Mouse (Mus musculus): Measurements from ENCODE around the gene Pde7b.

Gene Pde7b

DNA sequence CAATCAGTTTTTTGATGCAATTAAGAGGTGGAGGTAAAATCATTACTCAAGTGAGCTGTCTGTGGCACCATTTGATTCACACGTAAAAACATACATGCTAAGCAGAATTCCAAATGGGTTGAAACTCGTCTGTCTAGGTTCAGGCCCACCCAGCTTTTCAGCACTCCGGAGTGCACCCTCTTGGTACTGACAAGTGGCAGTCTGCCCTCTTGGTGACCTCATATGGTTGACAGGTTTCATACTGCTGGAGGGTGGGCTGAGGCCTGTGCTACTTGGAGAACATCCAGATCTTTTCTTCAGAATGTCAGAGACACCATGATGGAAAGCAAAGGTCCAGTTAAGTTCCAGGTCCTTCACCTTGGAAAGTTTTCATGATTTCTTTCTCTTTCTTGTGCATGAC is 265.7 kb downstream of the Pde7b start:
- DNase-seq (ENCODE audit: extremely low read depth, insufficient read length, low spot score), result no peak

GRCm38 (mm10) chr10:20454387-20455065 is 270.4 kb downstream of the Pde7b start:
- DNase-seq (ENCODE audit: extremely low read depth, insufficient read length, low spot score), result no peak

GRCm38 (mm10) chr10:20437428-20437827 is 287.4 kb downstream of the Pde7b start:
- DNase-seq (ENCODE audit: extremely low read depth, insufficient read length, low spot score), result no peak

GRCm38 (mm10) chr10:20437021-20437420 is 287.9 kb downstream of the Pde7b start:
- DNase-seq (ENCODE audit: extremely low read depth, insufficient read length, low spot score), result no peak

GRCm38 (mm10) chr10:20435913-20436312 is 289.0 kb downstream of the Pde7b start:
- DNase-seq (ENCODE audit: extremely low read depth, insufficient read length, low spot score), result no peak

- no peak for DNase-seq (ENCODE audit: extremely low read depth, insufficient read length, low spot score)
Observed at GRCm38 (mm10) chr10:20431336-20431735, 293.5 kb downstream of the Pde7b start.

GRCm38 (mm10) chr10:20421299-20421883 is 303.5 kb downstream of the Pde7b start:
- no peak for DNase-seq (ENCODE audit: extremely low read depth, insufficient read length, low spot score)

DNA sequence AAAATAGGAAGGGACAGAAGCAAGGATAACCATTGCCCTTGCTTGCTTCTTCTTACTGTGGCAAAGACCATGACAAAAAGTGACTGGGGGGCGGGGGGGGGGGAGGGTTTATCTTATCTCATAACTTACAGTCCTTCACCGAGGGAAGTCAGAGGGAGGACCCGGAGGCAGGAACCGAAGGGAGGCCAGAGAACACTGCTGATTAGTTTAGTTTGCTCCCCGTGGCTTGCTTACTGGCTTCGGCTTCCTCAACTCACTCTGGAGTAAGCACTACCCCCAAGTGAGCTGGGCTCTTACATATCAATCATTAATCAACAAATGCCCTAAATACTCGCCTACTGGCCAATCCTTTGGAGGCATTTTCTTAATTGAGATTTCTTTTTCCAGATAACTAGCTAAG is 304.6 kb downstream of the Pde7b start:
- DNase-seq (ENCODE audit: extremely low read depth, insufficient read length, low spot score), result no peak

DNA sequence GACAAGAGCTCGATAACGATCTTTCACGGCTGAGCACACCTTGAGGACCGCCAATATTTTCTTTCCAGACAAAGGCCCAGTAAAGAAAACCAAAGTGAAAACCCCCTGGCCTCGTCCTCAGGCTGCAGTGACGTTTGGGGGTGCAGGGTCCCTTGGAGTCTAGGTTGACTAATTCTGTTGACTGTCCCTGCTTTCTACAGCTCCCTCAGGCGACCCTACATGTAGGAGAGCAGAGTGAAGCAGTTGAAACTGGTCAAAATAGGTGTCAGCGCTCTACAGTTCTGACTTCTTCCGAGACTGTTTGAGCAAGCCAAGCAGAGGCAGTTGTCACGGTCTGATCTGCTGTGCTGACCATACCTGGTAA is 306.0 kb downstream of the Pde7b start:
- no peak for DNase-seq (ENCODE audit: extremely low read depth, insufficient read length, low spot score)

- no peak for DNase-seq (ENCODE audit: extremely low read depth, insufficient read length, low spot score)
Observed at GRCm38 (mm10) chr10:20418202-20418855, 306.5 kb downstream of the Pde7b start.

DNA sequence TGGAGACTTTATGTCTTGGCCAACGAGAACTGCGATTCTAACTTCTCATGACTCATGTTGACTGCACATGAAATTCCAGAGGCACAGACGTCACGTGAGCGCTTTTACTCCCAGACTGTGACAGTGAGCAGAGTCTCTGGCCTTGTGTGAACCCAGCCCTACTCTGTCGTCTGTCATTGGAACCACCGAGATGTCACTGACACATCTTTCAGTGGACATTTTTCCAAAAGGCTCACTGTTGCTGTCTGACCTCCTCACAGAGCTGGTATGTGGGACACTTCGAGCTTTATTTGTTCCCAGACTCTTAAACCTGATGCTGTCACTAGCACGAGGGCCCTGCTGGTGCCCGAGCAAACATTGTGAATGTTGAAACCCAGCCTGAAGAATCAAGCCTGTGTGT is 315.7 kb downstream of the Pde7b start:
- DNase-seq (ENCODE audit: extremely low read depth, insufficient read length, low spot score), result no peak

DNA sequence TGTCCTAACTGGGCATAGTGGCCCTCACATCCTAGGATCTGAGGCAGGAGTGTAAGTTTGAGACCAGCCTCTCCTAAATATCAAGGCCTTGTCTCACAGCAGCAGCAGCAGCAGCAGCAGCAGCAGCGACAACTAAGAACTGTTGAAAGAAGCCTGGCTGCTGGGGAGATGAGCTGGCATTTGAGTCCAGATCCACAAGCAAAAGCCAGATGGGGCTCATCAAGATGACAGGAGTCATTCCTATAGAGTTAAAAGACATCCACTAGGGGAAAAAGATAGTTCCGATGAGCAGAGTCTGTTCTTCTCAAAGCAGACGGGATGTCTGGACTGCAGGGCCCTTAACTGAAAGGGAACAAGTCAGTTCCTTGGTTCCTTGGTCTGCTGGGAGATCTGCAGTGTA is 316.5 kb downstream of the Pde7b start:
- DNase-seq (ENCODE audit: extremely low read depth, insufficient read length, low spot score), result no peak

DNA sequence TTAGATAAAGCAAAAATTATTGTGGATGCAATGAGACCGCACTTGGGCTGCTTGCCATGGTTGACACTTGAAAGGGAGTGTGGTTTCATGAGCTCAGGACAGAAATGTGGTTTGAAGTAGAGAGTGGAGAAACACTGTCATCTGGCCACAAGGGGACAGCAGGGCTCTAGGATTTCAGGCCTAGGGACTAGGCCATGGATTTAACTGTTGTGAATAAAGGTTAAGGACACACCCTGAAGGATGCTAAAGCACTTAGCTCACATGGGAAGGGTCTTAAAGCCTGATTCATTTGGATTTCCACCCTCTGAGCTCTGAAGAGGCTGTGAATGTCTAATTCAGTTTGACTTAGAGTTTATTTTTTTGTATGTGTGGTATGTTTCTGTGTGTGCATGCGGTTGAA is 319.4 kb downstream of the Pde7b start:
- no peak for DNase-seq (ENCODE audit: extremely low read depth, insufficient read length, low spot score)

DNA sequence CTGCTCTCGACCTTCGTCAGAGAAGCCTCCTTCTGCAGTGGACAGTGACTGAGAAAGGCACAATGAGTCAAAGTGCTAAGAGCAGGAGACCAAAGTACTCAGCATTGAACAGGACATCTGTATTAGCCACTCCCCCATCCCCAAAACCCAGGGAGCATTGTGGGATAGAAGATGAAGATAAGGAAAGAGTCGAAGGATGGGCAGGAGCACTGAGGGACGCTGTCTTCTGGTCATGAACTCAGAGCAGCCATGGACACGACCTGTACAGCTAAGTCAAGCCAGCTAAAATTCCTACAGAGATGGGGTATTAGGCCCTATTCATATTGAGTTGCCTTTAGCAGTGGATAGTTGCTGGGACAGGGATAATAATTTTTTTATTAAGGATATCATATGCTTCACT is 321.9 kb downstream of the Pde7b start:
- DNase-seq (ENCODE audit: extremely low read depth, insufficient read length, low spot score), result no peak

- DNase-seq (ENCODE audit: extremely low read depth, insufficient read length, low spot score), result peak; percentile 5
Observed at GRCm38 (mm10) chr10:20400406-20400805, 324.5 kb downstream of the Pde7b start.

DNA sequence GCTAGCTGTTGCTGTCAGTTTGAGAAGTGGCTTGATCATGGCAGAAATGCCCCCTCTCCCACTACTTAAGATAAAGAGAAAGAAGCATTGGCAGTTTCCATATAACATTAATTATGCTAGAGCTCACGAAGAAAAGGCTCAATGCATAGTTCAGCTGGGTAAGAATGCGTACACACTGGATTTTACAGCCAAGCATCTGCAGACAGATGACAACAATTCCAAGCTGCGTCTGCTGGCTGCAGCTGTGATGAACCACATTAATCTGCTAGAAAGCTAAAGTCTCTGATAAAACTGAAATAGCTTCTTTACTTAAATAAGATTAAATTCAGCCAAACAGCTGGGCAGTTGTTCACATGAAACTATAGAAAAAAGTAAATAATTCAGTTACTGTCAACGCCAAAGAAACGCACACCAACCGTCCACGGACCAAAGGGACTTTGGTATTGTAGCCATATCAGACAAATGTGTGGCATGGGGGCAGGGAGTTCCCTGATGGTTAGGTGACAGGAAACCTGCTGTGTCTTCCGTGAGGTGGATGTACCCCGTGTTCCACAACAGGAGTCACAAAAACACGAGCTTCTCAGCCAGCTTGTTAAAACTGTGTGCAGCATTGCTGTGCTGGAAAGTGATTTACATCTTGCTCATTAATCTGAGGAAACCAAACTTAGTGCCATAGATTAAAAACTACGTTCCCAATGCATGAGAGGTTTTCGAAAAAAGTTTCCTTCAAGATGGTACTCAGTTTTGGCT is 326.1 kb downstream of the Pde7b start:
- no peak for DNase-seq (ENCODE audit: extremely low read depth, insufficient read length, low spot score)

DNA sequence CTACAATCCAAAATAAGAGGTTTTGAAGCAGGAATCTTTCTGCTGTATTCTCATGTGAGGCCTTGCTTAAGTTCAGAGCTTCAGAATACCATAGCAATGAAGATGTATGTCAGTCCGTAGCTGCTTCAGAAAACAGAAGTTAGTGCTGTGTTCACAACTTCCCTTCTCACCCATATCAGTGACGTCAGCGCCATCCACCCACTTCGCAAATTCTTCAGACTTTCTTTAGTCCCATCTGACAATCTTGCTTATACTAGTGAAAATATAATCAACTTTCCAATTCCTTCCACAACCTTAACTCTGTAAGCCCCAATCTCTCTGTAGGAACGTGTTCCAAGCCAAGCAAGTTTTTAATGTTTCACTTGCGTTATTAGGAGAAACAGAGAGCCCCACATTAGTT is 326.7 kb downstream of the Pde7b start:
- DNase-seq (ENCODE audit: extremely low read depth, insufficient read length, low spot score), result no peak

DNA sequence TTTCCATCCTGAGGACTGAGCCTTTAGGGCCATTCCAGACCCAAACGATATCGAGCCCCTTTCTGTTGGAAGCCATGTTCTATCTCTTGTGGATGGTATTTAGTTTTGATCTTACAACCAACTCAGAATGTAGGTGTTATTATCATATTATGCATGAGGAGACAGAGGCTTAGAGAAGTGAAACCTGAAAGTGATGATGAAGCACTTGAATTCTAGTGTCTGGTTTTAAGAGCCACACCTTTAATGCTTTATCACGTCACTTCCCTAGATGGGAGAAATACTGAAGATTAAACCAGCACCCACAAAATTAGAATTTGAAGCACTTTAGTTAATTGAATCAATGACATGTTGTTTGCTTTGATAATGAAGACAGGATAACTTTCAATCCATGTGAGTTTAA is 329.1 kb downstream of the Pde7b start:
- no peak for DNase-seq (ENCODE audit: extremely low read depth, insufficient read length, low spot score)

- DNase-seq (ENCODE audit: extremely low read depth, insufficient read length, low spot score), result no peak
Observed at GRCm38 (mm10) chr10:20394815-20395214, 330.1 kb downstream of the Pde7b start.

DNA sequence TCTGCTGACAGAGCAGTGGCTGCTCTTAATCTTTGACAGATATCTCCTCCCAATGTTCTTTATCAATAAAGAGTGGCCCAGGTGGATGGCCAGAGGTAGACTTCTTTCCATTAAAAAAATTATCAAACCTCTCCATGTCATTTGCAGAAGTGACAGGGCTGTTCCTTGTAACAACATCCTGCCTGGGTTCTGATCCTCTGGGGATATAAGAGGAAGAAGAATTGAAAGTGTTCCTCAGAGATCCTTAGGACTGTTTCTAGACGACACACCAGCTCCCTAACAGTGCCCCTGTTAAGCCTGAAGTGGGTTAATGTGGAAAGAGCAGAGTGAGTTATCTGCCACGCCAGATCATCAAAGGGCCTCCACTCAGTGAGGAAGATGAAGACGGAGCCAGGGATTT is 334.3 kb downstream of the Pde7b start:
- DNase-seq (ENCODE audit: extremely low read depth, insufficient read length, low spot score), result no peak

- DNase-seq (ENCODE audit: extremely low read depth, insufficient read length, low spot score), result no peak
Observed at GRCm38 (mm10) chr10:20382807-20383419, 342.0 kb downstream of the Pde7b start.

All from 3134 (cell line).